Comparison of ENCODE assay signal across 8 mouse cellular contexts in the genomic region with DNA sequence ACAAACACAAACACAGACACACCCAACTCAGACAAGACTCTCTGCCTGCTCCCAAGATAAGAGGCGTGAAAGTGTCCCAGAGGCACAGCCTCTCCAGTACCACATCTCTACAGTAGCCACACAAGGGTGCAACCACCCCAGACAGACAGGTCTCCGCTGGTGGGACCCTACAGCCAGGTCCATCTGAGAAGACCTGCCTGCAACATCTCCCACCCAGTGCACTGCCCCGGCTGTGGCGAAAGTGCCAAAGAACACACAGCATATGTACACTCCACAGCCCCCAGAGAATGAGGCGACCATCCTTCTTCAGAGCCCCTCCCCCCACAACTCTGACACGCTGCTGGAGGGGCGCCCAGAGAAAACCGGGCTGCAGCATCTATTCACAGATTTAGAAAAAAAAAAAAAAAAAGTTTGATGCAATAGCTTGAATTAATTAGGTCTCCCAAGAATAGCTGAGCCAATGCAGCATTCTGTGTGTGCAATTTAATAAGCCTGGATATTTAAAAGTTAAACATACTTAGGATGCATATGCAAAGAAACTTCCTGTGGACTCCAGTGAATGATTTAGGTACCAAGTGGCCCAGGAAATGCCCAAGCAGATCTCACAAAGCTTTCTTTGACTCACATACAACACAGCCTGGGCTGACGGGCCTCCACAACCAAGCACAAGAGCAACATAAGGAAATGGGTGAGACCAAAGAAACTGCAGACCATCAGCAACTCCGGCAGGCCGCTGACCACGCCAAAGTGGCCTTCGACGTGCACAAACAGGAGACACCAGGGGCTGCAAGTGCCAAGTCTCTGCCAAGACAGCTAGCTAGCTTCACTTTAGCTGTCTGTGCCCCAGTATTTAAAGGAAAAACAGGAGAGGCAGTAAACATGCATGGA. TPM values are rescaled to one million over a fixed set of nuclear protein-coding genes. Genes with fewer than 3 reads are reported as not detected.
DNase-seq lines count a peak whose midpoint lies in the region; ATAC-seq and TF ChIP-seq lines count a peak whose summit lies in the region.

No protein-coding gene starts in this region.

- no peaks in the 10 kb centered on the region for H3K9me3 ChIP-seq in MEL (replicated peaks; ENCODE audit: insufficient read depth, low read length)
- H3K9me3 ChIP-seq in embryonic facial prominence, embryonic 12.5 days, result no peaks in the 10 kb centered on the region
- H3K9me3 ChIP-seq in midbrain, postnatal 0 days (ENCODE audit: low read length), result no peaks in the 10 kb centered on the region

- no peak for ATAC-seq in embryonic facial prominence, embryonic 12.5 days (ENCODE audit: insufficient number of reproducible peaks, insufficient read depth, low FRiP score, low TSS enrichment)
- ATAC-seq in midbrain, postnatal 0 days (ENCODE audit: low FRiP score), result no peak

- peak; percentile 55 for DNase-seq in layer of hippocampus, adult 9-11 months
- no peak for DNase-seq in layer of hippocampus, postnatal 25 days (ENCODE audit: extremely low spot score in 1 of 2, low spot score in 1 of 2)
- peak; percentile 20 for DNase-seq in MEL (ENCODE audit: low read depth, low spot score)
- DNase-seq in induced T-regulatory cell, adult 2 months (ENCODE audit: low read depth), result peak; percentile 69
- DNase-seq in midbrain, postnatal 0 days (ENCODE audit: low spot score), result peak; percentile 53
- no peak for DNase-seq in spleen, postnatal 10 days (ENCODE audit: low spot score in 2 of 2)
- no peak for DNase-seq in frontal cortex, adult 2 months (ENCODE audit: extremely low spot score in 1 of 2, low spot score in 1 of 2)

- H3K79me2 ChIP-seq in MEL (ENCODE audit: control insufficient read depth, insufficient read depth, low read length, poor library complexity), result peaks cover 37% of the 10 kb centered on the region

- peaks cover 0 to 6% of the 10 kb centered on the region in 2 experiments; a peak in 2 of 4 replicates for H3K36me3 ChIP-seq in MEL (ENCODE audit: control insufficient read depth in 1 of 2, insufficient read depth in 2 of 2, low read length in 2 of 2)
- no peaks in the 10 kb centered on the region for H3K36me3 ChIP-seq in embryonic facial prominence, embryonic 12.5 days
- no peaks in the 10 kb centered on the region for H3K36me3 ChIP-seq in midbrain, postnatal 0 days (ENCODE audit: insufficient read depth, low read length)

- H3K4me2 ChIP-seq in embryonic facial prominence, embryonic 12.5 days (replicated peaks), result peak overlapping the region; percentile 92
- peak overlapping the region; percentile 100 for H3K4me2 ChIP-seq in midbrain, postnatal 0 days (ENCODE audit: low read depth, low read length, poor library complexity, severe bottlenecking)

- TF ChIP-seq CTCF in MEL (IDR thresholded peaks at IDR 0.05 in 2 of 3, conservative IDR thresholded peaks at IDR 0.05 in 1 of 3; ENCODE audit: control insufficient read depth in 1 of 3, insufficient read depth in 1 of 3, low read depth in 2 of 3, low read length in 3 of 3, poor library complexity in 1 of 3, severe bottlenecking in 1 of 3), result no peak
- no peak for TF ChIP-seq CTCF in midbrain, postnatal 0 days (IDR thresholded peaks at IDR 0.05)

- no peak for TF ChIP-seq RAD21 in MEL (IDR thresholded peaks at IDR 0.05; ENCODE audit: low read depth, low read length)

- H3K27ac ChIP-seq in MEL (ENCODE audit: control insufficient read depth, low read depth, low read length), result no peak overlapping the region
- H3K27ac ChIP-seq in embryonic facial prominence, embryonic 12.5 days, result no peak overlapping the region
- peak overlapping the region; percentile 8; the same call in 1 of the 2 replicates for H3K27ac ChIP-seq in midbrain, postnatal 0 days (ENCODE audit: low read depth, low read length)

- H3K27me3 ChIP-seq in MEL (ENCODE audit: control insufficient read depth in 1 of 2, insufficient read depth in 2 of 2, low read length in 2 of 2), result no peaks in the 10 kb centered on the region
- no peaks in the 10 kb centered on the region for H3K27me3 ChIP-seq in embryonic facial prominence, embryonic 12.5 days
- H3K27me3 ChIP-seq in midbrain, postnatal 0 days (ENCODE audit: insufficient read depth, low read length), result no peaks in the 10 kb centered on the region

- 14% methylated on average over 14 of the region's 14 CpGs for WGBS in embryonic facial prominence, embryonic 12.5 days
- WGBS in midbrain, postnatal 0 days, result 6% methylated on average over 14 of the region's 14 CpGs

- H3K4me3 ChIP-seq in MEL (ENCODE audit: control insufficient read depth in 1 of 2, insufficient read depth in 1 of 2, low read depth in 2 of 2, low read length in 2 of 2), result peak overlapping the region; percentile 61 to 85
- peak overlapping the region; percentile 66 for H3K4me3 ChIP-seq in embryonic facial prominence, embryonic 12.5 days
- peak overlapping the region; percentile 80 for H3K4me3 ChIP-seq in midbrain, postnatal 0 days (ENCODE audit: low read depth, low read length)

- no peak for TF ChIP-seq POLR2A in MEL (IDR thresholded peaks at IDR 0.05; ENCODE audit: control insufficient read depth in 1 of 2, insufficient read depth in 1 of 2, low read depth in 1 of 2, low read length in 2 of 2, poor library complexity in 1 of 2)

- peak overlapping the region; percentile 57 for H3K9ac ChIP-seq in MEL (ENCODE audit: control insufficient read depth, low read depth, low read length, poor library complexity, severe bottlenecking)
- H3K9ac ChIP-seq in embryonic facial prominence, embryonic 12.5 days, result peak overlapping the region; percentile 99
- H3K9ac ChIP-seq in midbrain, postnatal 0 days (replicated peaks; ENCODE audit: low read length, poor library complexity, severe bottlenecking), result peak overlapping the region; percentile 95

- H3K4me1 ChIP-seq in MEL (ENCODE audit: control insufficient read depth in 1 of 2, insufficient read depth in 2 of 2, low read length in 2 of 2), result peaks cover 11 to 26% of the 10 kb centered on the region in 2 experiments
- peaks cover 53% of the 10 kb centered on the region for H3K4me1 ChIP-seq in embryonic facial prominence, embryonic 12.5 days
- peaks cover 43% of the 10 kb centered on the region for H3K4me1 ChIP-seq in midbrain, postnatal 0 days (ENCODE audit: insufficient read depth, low read length)

- TF ChIP-seq EP300 in MEL (IDR thresholded peaks at IDR 0.05; ENCODE audit: low read depth in 1 of 2, low read length in 2 of 2), result no peak

TF ChIP-seq in MEL, 35 proteins besides CTCF, POLR2A, EP300 and RAD21:
- TF ChIP-seq MAZ (IDR thresholded peaks at IDR 0.05; ENCODE audit: low read depth, low read length), result no peak
- TF ChIP-seq KAT2A (conservative IDR thresholded peaks at IDR 0.05; ENCODE audit: low read depth, low read length), result no peak
- no peak for TF ChIP-seq SMC3 (IDR thresholded peaks at IDR 0.05; ENCODE audit: low read depth, low read length)
- TF ChIP-seq ZMIZ1 (IDR thresholded peaks at IDR 0.05; ENCODE audit: low read depth, low read length), result no peak
- no peak for TF ChIP-seq MEF2A (IDR thresholded peaks at IDR 0.05; ENCODE audit: extremely low read depth, insufficient replicate concordance, low read depth, low read length, poor library complexity, severe bottlenecking)
- no peak for TF ChIP-seq BHLHE40 (IDR thresholded peaks at IDR 0.05; ENCODE audit: borderline replicate concordance, low read depth, low read length)
- TF ChIP-seq UBTF (IDR thresholded peaks at IDR 0.05; ENCODE audit: borderline replicate concordance, insufficient read depth, low read depth, low read length), result no peak
- TF ChIP-seq SIN3A (IDR thresholded peaks at IDR 0.05; ENCODE audit: low read length), result no peak; the same call in 1 of the 2 replicates
- no peak for TF ChIP-seq HCFC1 (IDR thresholded peaks at IDR 0.05; ENCODE audit: low read depth, low read length)
- no peak for TF ChIP-seq CHD2 (IDR thresholded peaks at IDR 0.05; ENCODE audit: low read length)
- no peak for TF ChIP-seq MAFK (IDR thresholded peaks at IDR 0.05; ENCODE audit: borderline replicate concordance, low read depth, low read length)
- TF ChIP-seq NRF1 (IDR thresholded peaks at IDR 0.05; ENCODE audit: insufficient read depth, low read depth, low read length, poor library complexity, severe bottlenecking), result no peak
- TF ChIP-seq TAL1 (IDR thresholded peaks at IDR 0.05; ENCODE audit: low read length), result no peak
- TF ChIP-seq ZC3H11A (IDR thresholded peaks at IDR 0.05; ENCODE audit: low read depth, low read length), result no peak

RNA-seq across cellular contexts. Expression of a gene that starts 1.9 kb away (rescaled TPM):
- 100 to 1,000 TPM; 119 to 129 TPM for total RNA-seq in layer of hippocampus, postnatal 25 days (2021)
- 6.2 and 6.9 TPM in 2 replicates for total RNA-seq in MEL (2012; rRNA removed)
- 10 to 100 TPM in 1 of 2 experiments, not detected in 1; 16.1 TPM for polyA plus RNA-seq in MEL (2012; ENCODE audit: insufficient read depth in 1 of 2, insufficient read length in 2 of 2, low read depth in 1 of 2, low replicate concordance in 2 of 2, missing spikeins in 1 of 2)
- 16.8 and 17.7 TPM in 2 replicates for polyA plus RNA-seq in embryonic facial prominence, embryonic 12.5 days (2016; fragmentation: Nextera tagmentation; extraction: Ambion mirVana)
- 59.8 and 63.1 TPM in 2 replicates for total RNA-seq in midbrain, postnatal 0 days (2014; rRNA removed)
- 7.1 and 8.4 TPM in 2 replicates for polyA plus RNA-seq in midbrain, postnatal 0 days (2015; fragmentation: Nextera tagmentation; extraction: Ambion mirVana)
- polyA plus RNA-seq in frontal cortex, adult 2 months (2012; rRNA removed), result 76.4 and 78.3 TPM in 2 replicates

RNA-seq across cellular contexts. Expression of a gene that starts 29.1 kb away (rescaled TPM):
- 10 to 100 TPM; 29.2 to 36.6 TPM for total RNA-seq in layer of hippocampus, postnatal 25 days (2021)
- total RNA-seq in MEL (2012; rRNA removed), result 14.1 and 18.6 TPM in 2 replicates
- 10 to 100 TPM in 1 of 2 experiments, not detected in 1; 34.4 TPM for polyA plus RNA-seq in MEL (2012; ENCODE audit: insufficient read depth in 1 of 2, insufficient read length in 2 of 2, low read depth in 1 of 2, low replicate concordance in 2 of 2, missing spikeins in 1 of 2)
- polyA plus RNA-seq in embryonic facial prominence, embryonic 12.5 days (2016; fragmentation: Nextera tagmentation; extraction: Ambion mirVana), result 85.1 and 87.4 TPM in 2 replicates
- 39.5 and 48.7 TPM in 2 replicates for total RNA-seq in midbrain, postnatal 0 days (2014; rRNA removed)
- polyA plus RNA-seq in midbrain, postnatal 0 days (2015; fragmentation: Nextera tagmentation; extraction: Ambion mirVana), result 56.6 and 57.1 TPM in 2 replicates
- 41.0 and 42.9 TPM in 2 replicates for polyA plus RNA-seq in frontal cortex, adult 2 months (2012; rRNA removed)

Comparison
In these comparisons a context has a peak if more than half of its experiments do, and no peak if none do; other contexts are left out.
1. DNase-seq: peak in layer of hippocampus, adult 9-11 months (single experiment), MEL (single experiment), induced T-regulatory cell, adult 2 months (single experiment) and midbrain, postnatal 0 days (single experiment); none in layer of hippocampus, postnatal 25 days (0 of 2), spleen, postnatal 10 days (0 of 2) and frontal cortex, adult 2 months (0 of 2).
2. Peak in every context shown above with its lines, with median percentiles within 50 percentile points of each other: H3K4me3 ChIP-seq and H3K9ac ChIP-seq.